Mouse (Mus musculus) olfactory bulb, adult 2 months (tissue): ENCODE results near the gene Ndufa6. TPM values are rescaled to one million over a fixed set of nuclear protein-coding genes. Genes with fewer than 3 reads are reported as not detected.
"Not testable (repeated sequence)": the region's sequence is repeated elsewhere in the genome, so short reads cannot be mapped to it uniquely, and the experiment has no call there.

ENCODE experiments used
- H3K27ac ChIP-seq: fragments of 200-500 bp; 2 replicates; pipeline ENCODE4 v1.5.1; 2012; ENCODE audit warnings: low read depth, low read length; ENCODE audit not compliant: insufficient read depth
- H3K4me1 ChIP-seq: fragments of 200-500 bp; 2 replicates; pipeline ENCODE4 v1.6.1; 2012; ENCODE audit warnings: low read length; ENCODE audit not compliant: control insufficient read depth, insufficient read depth
- H3K4me3 ChIP-seq: fragments of 200-500 bp; 2 replicates; pipeline ENCODE4 v1.5.1; 2012; ENCODE audit warnings: mild to moderate bottlenecking, low read depth, low read length, moderate library complexity; ENCODE audit not compliant: insufficient read depth
- CTCF ChIP-seq: fragments of 200-500 bp; IDR thresholded peaks from 2 replicates; pipeline ENCODE4 v1.5.1; 2012; ENCODE audit warnings: low read depth, mild to moderate bottlenecking, low read length, moderate library complexity; ENCODE audit not compliant: insufficient read depth
- POLR2A ChIP-seq: fragments of 200-500 bp; IDR thresholded peaks from 2 replicates; pipeline ENCODE4 v1.6.1; 2012; ENCODE audit warnings: mild to moderate bottlenecking, low read depth, low read length, moderate library complexity; ENCODE audit not compliant: insufficient read depth
- WGBS: fragments of 180-500 bp; shearing (Covaris S2); methylation state at CpG from one replicate; pipeline ENCODE4 v1.1.7; 2018; 5-methylcytosine and 5-hydroxymethylcytosine counted together
- polyA plus RNA-seq: library from polyadenylated mRNA; stranded (reverse); fragments of >200 nt; gene quantifications from 2 replicates; pipeline ENCODE4 v1.2.4, GENCODE M21; 2012; ENCODE audit warnings: low replicate concordance; ENCODE audit not compliant: missing spikeins, insufficient read depth, insufficient read length

The Ndufa6 gene
- polyA plus RNA-seq = not detected in 2 replicates

DNA sequence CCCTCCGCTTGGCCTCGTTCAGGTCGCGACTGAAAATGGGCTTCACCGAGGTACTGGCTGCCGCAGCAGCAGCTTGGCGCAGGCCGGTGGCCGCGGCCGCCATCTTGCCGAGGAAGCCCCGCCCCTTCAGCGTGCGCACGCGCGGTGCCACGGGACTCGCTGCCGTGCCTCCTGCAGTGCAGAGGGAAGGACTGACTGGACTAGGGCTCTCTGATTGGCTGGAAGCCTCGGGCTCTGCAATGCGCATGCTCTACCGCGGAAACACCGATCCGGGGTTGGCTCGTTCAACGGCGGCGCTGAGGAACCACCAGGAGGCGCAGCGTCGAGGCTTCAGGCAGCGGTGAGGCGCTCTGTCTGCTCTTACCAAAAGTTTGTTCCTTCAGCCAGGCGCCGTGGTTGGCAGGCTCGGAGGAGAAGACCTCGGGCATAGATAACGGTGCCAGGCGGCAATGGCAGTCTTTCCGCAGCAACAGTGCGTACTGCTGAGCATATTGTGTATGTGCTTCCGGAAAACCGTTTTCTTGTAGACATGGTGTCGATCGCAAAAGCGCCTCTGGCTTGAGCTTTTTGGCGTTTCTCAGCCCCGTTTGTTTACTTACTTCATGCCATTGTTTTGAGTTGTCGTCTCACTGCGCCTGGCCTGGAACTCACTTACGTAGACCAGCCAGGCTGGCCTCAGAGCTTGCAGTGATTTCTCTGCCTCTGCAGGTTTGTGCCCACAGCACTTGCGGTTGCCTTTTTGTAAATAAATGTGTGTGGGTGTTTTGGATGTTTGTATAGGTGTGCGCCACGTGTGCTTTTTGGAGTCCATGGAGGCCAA is at the start of gene Ndufa6:
Gene Ndufa6, minus strand, starts transcription at position 197 of the 820 bp plus-strand sequence.
- Histone ChIP-seq H3K4me1 (peaks cover 12% of the 10 kb centered on the region), H3K27ac (peak within 1 kb of the TSS; percentile 92), H3K4me3 (peak within 1 kb of the TSS; percentile 94)
- 2% methylated on average over 57 of the region's 57 CpGs for WGBS
- TF ChIP-seq POLR2A (peak; percentile 97), CTCF (peak; percentile 86)

DNA sequence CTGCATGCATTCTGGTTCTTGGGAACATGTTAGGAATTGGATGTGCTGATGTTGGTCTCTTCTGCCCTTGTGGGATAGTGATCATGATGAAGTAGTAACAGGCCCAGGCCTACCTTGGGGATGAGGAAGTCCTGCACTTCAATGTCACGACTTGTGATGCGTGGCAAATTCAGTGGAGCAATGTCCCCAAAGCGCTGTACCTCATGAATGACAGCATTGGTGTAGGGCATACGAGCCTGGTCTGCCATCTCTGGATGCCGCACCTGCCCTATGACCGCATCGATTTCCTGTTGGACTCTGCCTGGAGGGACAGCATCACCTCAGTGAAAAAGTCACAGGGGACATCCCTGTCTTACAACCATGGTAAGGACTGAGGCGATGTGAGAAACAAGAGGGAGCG is 49.5 kb upstream of the Ndufa6 start:
- TF ChIP-seq POLR2A = no peak
- Histone ChIP-seq H3K27ac (no peak overlapping the region), H3K4me3 (no peak overlapping the region), H3K4me1 (no peaks in the 10 kb centered on the region)
- 96% methylated on average over 9 of the region's 9 CpGs for WGBS

DNA sequence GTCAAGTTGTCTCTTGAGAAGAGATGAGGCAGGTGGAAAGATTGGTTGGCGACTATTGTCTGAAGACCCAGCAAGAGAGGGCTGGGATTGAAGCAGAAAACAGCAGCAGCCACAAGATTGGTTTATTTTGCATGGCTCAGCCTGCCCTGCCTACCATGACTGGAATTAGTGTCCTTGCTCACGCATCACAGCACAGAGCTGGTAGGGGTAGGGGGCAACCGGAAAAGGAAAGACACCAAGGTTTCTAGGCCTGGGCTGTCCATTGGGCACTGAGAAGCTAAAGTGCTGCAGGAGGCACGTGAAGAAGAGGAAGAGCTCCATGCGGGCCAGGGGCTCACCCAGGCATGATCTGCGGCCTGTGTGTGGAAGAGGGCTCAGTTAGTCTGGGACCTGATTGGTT is 48.6 kb upstream of the Ndufa6 start:
- no peaks in the 10 kb centered on the region for H3K4me1 ChIP-seq
- 91% methylated on average over 6 of the region's 6 CpGs for WGBS
- TF ChIP-seq POLR2A (no peak), CTCF (no peak)
- no peak overlapping the region for H3K27ac ChIP-seq
- H3K4me3 ChIP-seq = no peak overlapping the region

DNA sequence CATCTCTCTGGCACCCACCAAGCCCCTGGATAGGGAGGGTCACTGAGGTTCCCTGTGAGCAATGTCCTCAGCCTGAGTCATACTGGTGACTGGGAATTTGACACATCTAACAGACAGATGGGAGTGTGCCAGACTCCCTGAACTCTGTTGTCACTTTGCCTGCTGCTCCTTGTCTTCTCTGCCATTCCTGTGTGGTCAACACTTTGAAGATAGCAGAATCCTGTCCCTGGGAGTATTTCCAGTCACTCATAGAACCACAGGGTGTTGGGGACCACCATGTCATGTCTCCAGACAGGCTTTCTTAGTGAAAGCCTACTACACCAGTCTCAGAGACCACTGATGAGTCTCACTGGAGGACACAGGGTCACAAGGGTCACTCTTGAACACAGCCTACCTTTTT is 48.0 kb upstream of the Ndufa6 start:
- Histone ChIP-seq H3K27ac (no peak overlapping the region), H3K4me1 (no peaks in the 10 kb centered on the region), H3K4me3 (no peak overlapping the region)
- no peak for TF ChIP-seq CTCF
- TF ChIP-seq POLR2A = no peak

DNA sequence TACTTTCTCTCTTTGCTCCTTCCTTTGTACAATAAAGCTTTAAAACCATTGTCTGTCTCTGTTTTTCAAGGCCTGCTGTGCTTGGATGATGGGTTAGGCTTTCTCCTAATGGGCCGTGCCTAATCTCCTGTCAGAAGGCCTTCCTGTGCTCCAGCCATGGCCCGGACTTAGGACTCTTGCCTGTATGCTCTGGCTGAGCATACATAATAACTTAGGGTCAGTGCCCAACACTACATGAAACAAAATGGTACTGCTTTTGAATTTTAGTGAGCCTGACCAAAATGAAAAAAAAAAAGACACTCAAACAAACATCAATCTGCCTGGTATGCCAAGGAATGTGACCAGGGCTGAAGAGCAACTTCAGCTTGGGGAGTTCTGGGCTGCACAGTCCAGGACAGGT is 47.4 kb upstream of the Ndufa6 start:
- no peak for TF ChIP-seq CTCF
- no peak for TF ChIP-seq POLR2A
- no peaks in the 10 kb centered on the region for H3K4me1 ChIP-seq
- no peak overlapping the region for H3K27ac ChIP-seq
- H3K4me3 ChIP-seq = no peak overlapping the region
- 45% methylated on average over 2 of the region's 2 CpGs for WGBS

DNA sequence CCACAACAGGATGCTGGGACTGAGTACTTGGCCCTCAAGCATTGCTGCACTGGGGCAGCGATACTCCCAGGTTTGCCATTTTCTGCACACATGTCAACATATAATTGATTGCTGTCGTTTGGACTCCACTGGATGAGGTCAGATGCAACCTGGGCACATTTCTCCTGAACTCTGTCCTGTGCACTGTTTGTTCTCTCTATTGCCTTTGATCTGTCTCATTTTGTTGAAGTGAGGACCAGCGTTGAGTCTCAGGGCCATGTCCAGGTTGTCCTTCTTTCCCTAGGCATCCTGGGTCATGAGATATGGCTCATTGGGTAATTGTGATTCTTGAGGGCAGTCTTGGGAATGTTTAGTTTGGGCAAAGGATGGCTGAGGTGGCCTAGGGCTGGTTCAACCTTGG is 41.8 kb upstream of the Ndufa6 start:
- H3K4me1 ChIP-seq, H3K4me3 ChIP-seq, H3K27ac ChIP-seq: not testable (repeated sequence)
- 93% methylated on average over 3 of the region's 3 CpGs for WGBS

DNA sequence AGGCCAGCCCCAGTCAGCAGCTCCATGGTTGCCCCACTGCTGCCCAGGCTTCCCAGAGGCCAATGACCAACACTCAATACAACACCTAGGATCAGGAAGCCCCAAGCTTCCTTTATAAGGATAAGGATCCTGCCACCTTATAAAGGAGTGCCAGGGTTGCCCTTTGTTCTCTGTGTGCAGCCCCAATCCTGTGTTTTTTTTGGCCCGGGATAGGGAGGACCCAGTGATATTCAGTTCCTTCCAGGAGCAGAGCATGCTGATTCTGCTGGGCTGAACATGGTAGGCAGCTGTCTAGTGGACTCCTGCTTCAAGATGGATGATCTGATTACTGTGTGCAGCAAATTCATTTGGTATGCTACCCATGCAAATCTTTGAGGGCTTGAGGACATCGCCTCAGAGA is 39.8 kb upstream of the Ndufa6 start, which contains the start of gene Cyp2d11:
Gene Cyp2d11, minus strand, starts transcription at position 101 of the 400 bp plus-strand sequence.
- not testable (repeated sequence) for H3K27ac ChIP-seq, H3K4me1 ChIP-seq, H3K4me3 ChIP-seq
- WGBS = 83% methylated on average over 2 of the region's 2 CpGs

DNA sequence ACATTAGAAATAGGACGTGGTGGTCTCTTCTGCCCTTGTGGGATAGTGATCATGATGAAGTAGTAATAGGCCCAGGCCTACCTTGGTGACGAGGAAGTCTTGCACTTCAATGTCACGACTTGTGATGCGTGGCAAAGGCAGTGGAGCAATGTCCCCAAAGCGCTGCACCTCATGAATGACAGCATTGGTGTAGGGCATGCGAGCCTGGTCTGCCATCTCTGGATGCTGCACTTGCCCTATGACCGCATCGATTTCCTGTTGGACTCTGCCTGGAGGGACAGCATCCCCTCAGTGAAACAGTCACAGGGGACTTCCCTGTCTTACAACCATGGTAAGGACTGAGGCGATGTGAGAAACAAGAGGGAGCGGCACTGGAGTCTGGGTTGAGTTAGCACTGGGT is 35.8 kb upstream of the Ndufa6 start:
- not testable (repeated sequence) for H3K4me3 ChIP-seq, H3K4me1 ChIP-seq, H3K27ac ChIP-seq
- WGBS = 95% methylated on average over 10 of the region's 10 CpGs

DNA sequence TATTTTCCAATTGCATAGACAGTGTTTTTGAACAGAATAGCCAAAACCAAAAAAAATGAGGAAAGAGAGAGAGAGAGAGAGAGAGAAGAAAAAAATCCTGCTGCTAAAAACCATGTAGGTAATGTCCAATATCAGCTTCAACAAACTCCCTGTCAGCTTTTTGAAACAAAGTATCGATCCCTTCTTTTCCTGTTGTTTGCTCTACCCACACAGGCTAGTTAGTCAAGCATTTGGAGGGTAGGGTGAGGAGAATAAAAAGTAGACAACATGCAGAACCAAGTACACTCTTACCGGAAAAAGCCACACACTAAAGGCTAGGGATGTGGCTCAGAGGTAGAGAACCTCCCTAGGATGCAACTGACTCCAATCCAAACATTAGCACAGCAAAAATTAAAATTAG is 31.6 kb upstream of the Ndufa6 start:
- Histone ChIP-seq H3K4me3 (no peak overlapping the region), H3K4me1 (no peaks in the 10 kb centered on the region), H3K27ac (no peak overlapping the region)
- 92% methylated on average over 2 of the region's 2 CpGs for whole genome bisulfite sequencing
- TF ChIP-seq CTCF (no peak), POLR2A (no peak)

DNA sequence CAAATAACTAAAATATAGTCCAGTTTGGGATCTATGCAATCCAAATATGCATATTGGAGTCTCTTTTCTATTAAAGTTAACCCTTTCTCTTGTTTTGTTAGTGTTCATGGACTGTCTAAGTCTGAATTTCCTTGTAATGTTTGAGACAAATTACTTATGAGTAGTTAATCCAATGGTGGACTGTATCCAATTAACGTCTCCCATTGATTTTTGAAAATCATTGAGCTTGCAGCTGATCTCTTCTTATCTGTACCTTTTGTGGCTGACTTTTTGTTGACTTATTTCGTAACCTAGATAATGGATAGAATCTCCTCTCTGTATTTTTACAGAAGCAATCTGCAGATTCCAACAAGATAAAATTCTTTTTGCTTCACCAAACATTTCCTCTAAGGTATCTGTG is 28.3 kb upstream of the Ndufa6 start:
- H3K4me3 ChIP-seq = no peak overlapping the region
- H3K4me1 ChIP-seq = peaks cover 9% of the 10 kb centered on the region
- H3K27ac ChIP-seq = no peak overlapping the region
- no peak for TF ChIP-seq POLR2A
- TF ChIP-seq CTCF = no peak
- WGBS = 97% methylated on average over 2 of the region's 2 CpGs
